Mouse (Mus musculus) ovary, adult 10 weeks (tissue): Measurements from ENCODE around the gene Rmdn3. TPM values are rescaled to one million over a fixed set of nuclear protein-coding genes. Genes with fewer than 3 reads are reported as not detected.

ENCODE experiments used
- polyA plus RNA-seq: library from polyadenylated mRNA; stranded (reverse); fragments of 350-450 nt; fragmentation: Illumina TruSeq; extraction: RNeasy Lipid Tissue Mini Kit (QIAGEN cat#74804); gene quantifications from one replicate; pipeline ENCODE4 v1.2.3, GENCODE M21; 2014

Rmdn3 gene
- 18.4 TPM for polyA plus RNA-seq

DNA sequence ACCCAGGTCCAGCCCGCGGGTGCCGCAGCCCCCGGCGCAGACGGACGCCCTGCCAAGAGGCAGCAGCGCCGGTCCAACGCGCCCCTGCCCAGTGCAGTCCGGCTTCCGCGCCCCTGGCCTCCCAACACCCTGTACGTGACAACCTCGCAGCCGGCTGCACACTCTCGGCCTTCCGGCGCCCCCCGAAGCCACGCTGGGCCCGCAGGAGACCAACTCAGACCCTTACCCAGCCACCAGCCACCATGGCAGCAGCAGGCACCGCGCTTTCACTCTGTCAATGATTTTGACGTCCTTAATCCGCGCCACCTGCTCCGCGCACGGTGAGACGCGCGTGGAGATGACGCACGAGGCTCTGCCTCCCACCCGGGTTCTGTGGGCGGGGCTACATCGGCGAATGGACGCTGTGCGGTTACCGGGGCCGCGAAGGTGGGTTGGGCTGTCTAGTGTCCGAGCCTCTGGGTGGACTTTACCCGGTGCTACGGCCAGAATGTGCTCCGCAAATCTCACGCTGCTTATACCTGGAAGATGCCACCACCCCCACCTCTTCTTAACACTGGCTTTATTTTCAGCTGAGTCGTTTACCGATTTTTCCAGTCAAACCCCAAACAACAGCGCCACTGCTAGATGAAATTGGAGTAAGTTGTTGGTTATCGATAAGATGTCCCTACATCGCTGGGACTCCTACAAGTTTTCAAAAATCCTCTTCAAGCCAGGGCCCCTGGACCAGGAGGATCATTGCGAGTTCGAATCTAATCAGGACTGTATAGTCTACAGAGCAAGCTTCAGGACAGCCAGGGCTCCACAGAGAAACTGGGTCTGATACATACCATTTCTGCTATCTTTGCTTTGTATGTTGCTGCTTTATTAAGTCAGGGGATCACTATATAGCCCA is at the start of gene Rmdn3:
Rmdn3 (minus strand) TSS at position 354 of the 892 bp plus-strand sequence.

DNA sequence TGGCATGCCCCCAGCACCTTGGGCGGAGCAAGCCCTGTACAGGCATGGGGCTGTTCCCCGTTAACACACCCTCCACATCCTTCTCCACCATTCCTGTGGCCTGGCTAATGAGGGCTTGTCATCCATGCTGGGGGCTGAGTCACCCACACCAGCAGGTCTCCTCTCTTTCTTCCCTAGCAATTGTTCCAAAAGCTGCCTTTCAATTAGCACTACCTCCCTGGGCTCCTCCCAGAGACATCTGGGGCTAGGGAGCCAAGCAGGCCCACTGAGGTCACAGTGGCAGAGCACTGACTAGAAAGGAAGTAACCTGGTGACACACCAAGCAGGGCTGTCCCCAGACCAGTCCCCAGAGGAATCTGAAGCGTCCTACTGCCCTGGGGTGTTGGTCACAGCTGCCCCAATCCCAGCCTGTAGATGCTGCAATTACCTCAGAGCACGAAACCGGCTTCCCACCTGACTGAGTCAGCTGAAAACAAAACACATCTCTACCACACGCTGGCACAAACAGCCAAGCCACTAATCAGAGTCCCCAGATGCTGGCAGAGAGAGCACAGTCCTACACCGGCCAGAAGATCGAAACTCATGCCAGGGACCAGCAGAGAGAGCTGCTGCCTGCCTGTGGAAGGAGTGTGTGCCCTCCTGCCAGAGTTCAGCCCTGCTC is 17.3 kb upstream of the Rmdn3 start, which contains the start of gene Gm14137:
Gm14137 (plus strand) TSS at position 519 of the 661 bp plus-strand sequence.

DNA sequence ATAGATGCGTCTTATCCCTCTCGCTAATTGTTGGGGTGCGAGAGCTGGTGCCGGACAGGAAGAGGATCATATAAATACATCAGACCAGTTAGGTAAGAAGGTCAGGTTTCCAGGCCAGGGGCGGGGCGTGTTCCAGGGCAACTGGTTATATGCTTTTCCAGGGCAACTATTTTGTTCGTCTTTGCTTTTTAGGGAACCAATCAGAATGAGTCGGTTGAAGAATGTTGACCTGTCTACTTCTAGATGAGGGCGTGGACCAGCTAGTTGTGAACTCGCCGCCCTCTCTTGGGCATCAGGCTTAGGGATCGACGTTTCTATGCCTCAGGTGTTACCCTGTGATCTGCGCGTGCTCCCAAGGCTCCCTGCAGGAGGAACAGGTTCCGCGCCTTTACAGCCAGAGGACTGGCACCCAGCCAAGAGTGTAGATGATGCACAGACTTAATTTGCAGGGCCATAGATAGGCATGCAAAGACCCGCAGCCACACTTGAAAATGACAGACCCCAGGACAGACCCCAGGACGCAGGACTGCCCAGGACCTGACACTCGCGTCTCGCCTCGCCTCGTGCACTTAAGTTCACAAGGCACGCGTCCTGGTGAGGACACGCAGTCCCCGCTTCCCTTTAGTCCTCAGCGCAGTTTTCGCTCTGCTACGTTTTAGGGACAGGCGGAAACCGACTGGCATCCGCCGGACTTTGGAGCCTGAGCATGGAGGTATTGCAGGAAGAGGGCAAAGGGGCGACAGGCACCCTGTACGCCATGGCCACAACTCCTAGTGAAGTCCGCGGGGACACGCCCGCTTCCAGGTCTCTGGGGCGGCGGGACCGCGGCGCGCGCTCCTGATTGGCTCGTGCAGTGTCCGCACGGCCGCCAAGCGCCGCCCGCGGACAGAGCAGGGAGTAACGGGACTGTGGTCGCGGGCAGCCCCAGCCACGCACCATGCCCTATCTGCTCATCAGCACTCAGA is 10.3 kb upstream of the Rmdn3 start, which contains the start of gene Gchfr:
Gchfr (plus strand) TSS at position 873 of the 965 bp plus-strand sequence.

DNA sequence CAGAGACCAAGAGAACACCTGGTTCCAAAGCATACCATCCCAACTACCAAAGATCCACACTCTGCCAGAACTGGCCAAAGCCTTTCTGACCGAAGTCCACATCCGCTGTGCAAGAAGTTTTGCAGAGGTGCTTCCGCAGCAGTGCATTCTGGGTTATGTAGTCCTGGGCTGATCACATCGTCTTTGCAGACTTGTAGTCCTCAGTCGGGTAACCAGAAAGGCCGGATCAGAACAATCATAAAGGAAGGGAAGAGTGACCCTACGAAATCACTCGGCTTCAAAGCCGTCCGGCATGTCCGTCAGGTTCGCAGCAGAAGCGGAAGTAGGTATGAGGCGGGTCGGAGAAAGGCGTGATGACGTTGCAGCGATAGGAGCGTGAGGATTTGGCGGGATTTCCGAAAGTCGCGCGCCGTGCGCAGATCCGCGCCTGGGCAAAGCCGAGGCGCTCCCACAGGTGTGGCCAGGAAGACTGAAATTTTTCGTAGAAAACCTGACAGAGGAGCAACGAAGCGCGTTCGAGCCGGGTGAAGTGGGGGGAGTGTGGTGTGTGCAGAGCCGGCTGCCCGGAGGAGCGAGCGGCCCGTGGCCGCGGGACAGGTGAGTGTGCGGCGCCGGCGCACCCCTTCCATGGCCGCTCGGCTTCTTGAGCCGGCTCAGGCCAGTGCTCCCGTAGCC is 44.3 kb downstream of the Rmdn3 start, which contains the start of gene Rad51:
Rad51 (plus strand) TSS at position 356 of the 675 bp plus-strand sequence.

Other genes with a start within 250 kb of the Rmdn3 start
- 5.5 TPM for gene Chst14, start 230.5 kb downstream of the Rmdn3 start, polyA plus RNA-seq
- 11.1 TPM for gene Ccdc32, start 127.6 kb downstream of the Rmdn3 start, polyA plus RNA-seq
- 4.7 TPM for gene Rpusd2, start 122.2 kb downstream of the Rmdn3 start, polyA plus RNA-seq
- 29.7 TPM for gene Knl1, start 109.9 kb downstream of the Rmdn3 start, polyA plus RNA-seq
- gene Rad51, start 44.2 kb downstream of the Rmdn3 start, polyA plus RNA-seq = 13.3 TPM
- gene Gchfr, start 10.7 kb upstream of the Rmdn3 start, polyA plus RNA-seq = not detected
- gene Gm14137, start 17.5 kb upstream of the Rmdn3 start, polyA plus RNA-seq = not detected
- gene Zfyve19, start 51.6 kb upstream of the Rmdn3 start, polyA plus RNA-seq = 2.7 TPM
- gene Dnajc17, start 51.8 kb upstream of the Rmdn3 start, polyA plus RNA-seq = 1.8 TPM
- gene Ppp1r14d, start 72.9 kb upstream of the Rmdn3 start, polyA plus RNA-seq = not detected
- gene Spint1, start 80.3 kb upstream of the Rmdn3 start, polyA plus RNA-seq = 1.3 TPM
- not detected for gene Rhov, start 114.2 kb upstream of the Rmdn3 start, polyA plus RNA-seq
- 0.29 TPM for gene Vps18, start 131.7 kb upstream of the Rmdn3 start, polyA plus RNA-seq
- 0.14 TPM for gene Dll4, start 168.8 kb upstream of the Rmdn3 start, polyA plus RNA-seq
- gene Chac1, start 194.2 kb upstream of the Rmdn3 start, polyA plus RNA-seq = not detected